Mouse (Mus musculus) CD4-positive, CD25-positive, alpha-beta regulatory T cell, adult 4 months (primary cell): ENCODE data around the gene Prr22. TPM values are rescaled to one million over a fixed set of nuclear protein-coding genes. Genes with fewer than 3 reads are reported as not detected.
A peak's percentile ranks its signal among the peaks of the same experiment; 100 is the strongest.

Experiments used
- ATAC-seq: one replicate; pipeline ENCODE4 v1.8.0; 2017
- polyA plus RNA-seq, 2 experiments: library from polyadenylated mRNA; unstranded; fragments of 100-300 nt; shearing (Covaris generic); gene quantifications; one replicate each; pipeline ENCODE4 v1.2.1; 2017

Prr22 gene
- polyA plus RNA-seq, 2 experiments from 2014 or later = 0.24 to 1.1 TPM

DNA sequence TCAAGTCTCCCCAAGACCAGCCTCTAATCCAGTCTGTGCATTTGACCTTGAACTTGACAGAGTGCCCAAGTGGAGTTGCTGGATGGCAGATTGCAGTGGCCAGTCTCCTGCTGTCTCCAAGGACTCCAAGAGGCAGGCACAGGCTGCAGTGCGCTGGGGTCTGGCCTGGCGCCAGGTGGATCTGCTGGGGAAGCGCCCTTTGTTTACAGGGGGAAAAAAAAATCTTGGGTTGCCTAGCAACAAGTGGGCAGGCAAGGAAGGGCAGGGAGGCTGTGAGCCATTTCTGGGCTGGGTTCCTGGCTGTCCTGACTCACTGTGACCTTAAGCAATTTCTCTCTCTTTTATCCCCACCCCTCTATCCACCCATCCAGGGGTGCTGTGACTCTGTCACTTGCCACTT lies 40.2 kb downstream of the Prr22 start:
- no peak for ATAC-seq

DNA sequence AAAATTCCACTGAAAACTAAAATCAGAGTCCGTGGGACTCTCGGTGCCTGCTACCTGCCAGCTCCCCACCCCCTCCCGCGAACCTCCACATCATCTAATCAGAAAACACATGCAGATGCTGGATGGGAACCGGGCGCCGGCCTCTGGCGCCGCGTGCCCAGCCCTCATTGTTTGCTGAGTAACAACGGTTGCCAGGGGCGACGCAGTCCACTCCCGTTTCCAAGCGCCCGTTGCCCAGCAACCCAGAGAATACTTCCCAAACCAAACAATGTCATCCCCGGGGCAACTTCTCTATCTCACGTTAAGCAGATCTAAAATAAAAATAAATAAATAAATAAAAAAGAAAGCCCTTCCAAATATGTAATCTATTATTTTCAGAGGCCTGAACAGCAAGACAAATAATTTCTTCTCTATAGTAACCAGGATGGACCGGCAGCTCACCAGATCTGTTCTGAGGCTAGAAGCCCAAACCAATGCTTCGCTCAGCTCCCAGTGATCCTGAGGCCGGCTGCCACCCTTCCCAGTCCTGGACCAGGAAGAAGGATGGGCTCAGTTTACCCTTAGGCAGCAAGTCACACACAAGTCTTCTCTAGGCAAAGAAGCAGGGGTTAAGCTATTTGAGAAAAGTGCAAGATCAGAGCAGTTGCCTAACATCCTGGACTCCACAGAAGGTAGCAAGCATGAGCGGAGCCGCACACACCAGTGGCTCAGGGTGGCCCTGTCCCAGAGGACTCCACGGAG lies 44.4 kb downstream of the Prr22 start:
- no peak for ATAC-seq

DNA sequence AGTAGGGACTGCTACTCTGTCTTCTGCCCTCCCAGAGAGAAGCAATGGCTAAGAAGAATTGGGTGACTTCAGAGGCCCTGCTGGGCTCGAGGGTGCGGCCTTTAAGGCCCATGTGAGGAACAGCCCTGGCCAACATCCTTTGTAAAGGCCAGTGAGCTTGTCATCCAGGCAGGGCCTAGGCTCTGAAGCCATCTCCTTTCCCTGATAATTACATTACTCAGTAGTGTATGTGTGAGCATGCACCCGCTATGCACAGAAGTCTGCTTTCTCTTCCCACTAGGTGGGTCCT lies 45.0 kb downstream of the Prr22 start:
- no peak for ATAC-seq

DNA sequence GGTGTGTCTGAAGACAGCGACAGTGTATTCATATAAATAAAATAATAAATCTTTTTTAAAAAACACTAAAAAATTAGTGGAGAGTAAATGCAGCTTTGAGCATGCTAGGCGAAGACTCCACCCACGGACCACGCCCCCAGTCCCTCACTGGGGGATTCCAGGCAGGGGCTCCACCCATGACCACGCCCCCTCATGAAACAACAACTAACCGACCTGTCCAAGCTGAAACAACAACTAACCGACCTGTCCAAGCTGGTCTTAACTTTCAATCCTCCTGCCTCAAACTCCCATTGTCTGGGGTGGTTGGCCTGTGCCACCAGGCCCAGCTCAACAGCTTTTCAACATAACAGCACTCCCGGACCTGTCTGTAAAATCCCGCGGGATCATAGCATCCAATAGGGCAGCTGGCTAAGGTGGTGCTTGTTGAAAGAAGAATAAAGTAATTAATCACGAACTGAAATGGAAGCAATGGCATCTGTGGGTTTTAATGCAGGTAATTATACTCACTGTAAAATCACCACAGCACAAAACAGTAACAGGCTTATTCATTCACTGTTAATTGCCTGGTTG lies 48.1 kb downstream of the Prr22 start:
- no peak for ATAC-seq

DNA sequence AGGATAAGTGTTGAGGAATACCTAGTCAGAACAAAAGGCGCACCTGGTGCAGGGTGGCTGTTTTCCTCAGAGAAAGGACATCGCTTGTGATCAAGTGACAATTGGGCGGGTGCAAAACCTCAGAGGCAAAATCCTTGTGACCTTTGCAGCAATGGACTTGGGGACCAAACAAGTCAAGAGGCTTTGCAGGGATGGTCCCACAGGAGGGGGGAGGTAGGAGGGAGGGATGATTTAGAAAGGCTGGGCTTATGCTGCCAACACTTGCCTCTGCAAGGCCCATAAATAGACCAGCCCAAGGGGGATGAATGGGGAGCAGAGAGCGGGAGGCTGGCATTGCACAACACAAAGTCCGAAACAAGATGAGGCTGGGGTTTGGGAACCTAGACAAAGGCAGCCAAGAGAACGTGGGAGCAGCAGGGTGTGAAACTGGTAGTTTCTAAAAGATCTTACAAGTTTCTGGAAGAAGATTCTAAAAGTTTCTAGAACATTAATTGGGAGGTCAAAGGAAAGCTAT lies 49.0 kb downstream of the Prr22 start:
- ATAC-seq = no peak

DNA sequence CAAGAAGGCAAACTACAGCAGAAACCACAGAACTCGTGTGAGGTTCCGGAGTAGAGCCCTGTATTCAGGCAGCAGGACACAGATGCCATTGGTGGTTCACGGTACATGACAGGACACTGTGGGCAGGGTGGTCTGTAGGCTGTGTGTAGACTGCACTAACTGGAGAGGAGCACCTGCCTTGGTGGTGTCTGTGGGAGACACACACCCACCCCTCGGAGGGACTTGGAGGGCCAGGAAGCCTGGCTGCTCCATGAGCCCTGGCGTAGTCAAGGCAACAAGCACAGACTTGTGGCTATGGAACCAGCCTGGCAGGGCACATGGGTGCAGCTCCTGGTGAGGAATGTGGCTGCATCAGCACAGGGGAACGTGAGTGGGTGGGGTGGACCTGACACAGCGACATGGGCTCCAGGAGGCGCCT lies 49.7 kb downstream of the Prr22 start:
- peak; percentile 92 for ATAC-seq

Other genes with a start within 250 kb of the Prr22 start
- 1 to 10 TPM; 3.1 to 3.2 TPM for gene Gm20219, start 215.9 kb upstream of the Prr22 start, polyA plus RNA-seq
- 10 to 100 TPM; 36.8 to 53.1 TPM for gene Safb2, start 185.7 kb upstream of the Prr22 start, polyA plus RNA-seq
- 10 to 100 TPM; 52.6 to 55.0 TPM for gene Safb, start 185.4 kb upstream of the Prr22 start, polyA plus RNA-seq
- 100 to 1,000 TPM; 280 to 291 TPM for gene 2410015M20Rik, start 160.5 kb upstream of the Prr22 start, polyA plus RNA-seq
- 1,000 to 10,000 TPM; 3,663 to 4,818 TPM for gene Rpl36, start 156.8 kb upstream of the Prr22 start, polyA plus RNA-seq
- gene Lonp1, start 143.4 kb upstream of the Prr22 start, polyA plus RNA-seq = 1 to 10 TPM; 4.5 to 8.0 TPM
- 1 to 10 TPM; 2.6 to 3.5 TPM for gene Catsperd, start 142.1 kb upstream of the Prr22 start, polyA plus RNA-seq
- 10 to 100 TPM; 55.5 to 79.5 TPM for gene Ranbp3, start 97.0 kb upstream of the Prr22 start, polyA plus RNA-seq
- 100 to 1,000 TPM; 225 to 227 TPM for gene Ndufa11, start 52.5 kb upstream of the Prr22 start, polyA plus RNA-seq
- 1 to 10 TPM; 5.8 to 8.2 TPM for gene Vmac, start 52.2 kb upstream of the Prr22 start, polyA plus RNA-seq
- not detected for gene Nrtn, start 12.7 kb upstream of the Prr22 start, polyA plus RNA-seq
- 10 to 100 TPM; 30.3 to 41.2 TPM for gene Dus3l, start 5.5 kb upstream of the Prr22 start, polyA plus RNA-seq
- 1 to 10 TPM; 1.2 to 2.1 TPM for gene Rfx2, start 60.8 kb downstream of the Prr22 start, polyA plus RNA-seq
- gene Acsbg2, start 104.2 kb downstream of the Prr22 start, polyA plus RNA-seq = under 1 TPM in 1 of 2 experiments, not detected in 1; 0.12 TPM
- gene 1700061G19Rik, start 105.2 kb downstream of the Prr22 start, polyA plus RNA-seq = under 1 TPM in 1 of 2 experiments, not detected in 1; 0.31 TPM
- 1 to 10 TPM; 4.5 to 7.0 TPM for gene Mllt1, start 165.2 kb downstream of the Prr22 start, polyA plus RNA-seq
- under 1 TPM in 1 of 2 experiments, not detected in 1; 0.16 TPM for gene Acer1, start 211.9 kb downstream of the Prr22 start, polyA plus RNA-seq
- 100 to 1,000 TPM; 108 to 110 TPM for gene Clpp, start 220.1 kb downstream of the Prr22 start, polyA plus RNA-seq
- 10 to 100 TPM; 21.6 to 25.1 TPM for gene Alkbh7, start 227.1 kb downstream of the Prr22 start, polyA plus RNA-seq
- not detected for gene Pspn, start 229.8 kb downstream of the Prr22 start, polyA plus RNA-seq
- 100 to 1,000 TPM in 1 of 2 experiments, 10 to 100 TPM in 1; 72.1 to 102 TPM for gene Gtf2f1, start 241.0 kb downstream of the Prr22 start, polyA plus RNA-seq
- gene Gm17949, start 241.2 kb downstream of the Prr22 start, polyA plus RNA-seq = 1 to 10 TPM in 1 of 2 experiments, not detected in 1; 1.5 TPM